Mouse (Mus musculus) ES-E14 (cell line): ENCODE data around the gene Ppp1r13b. TPM values are rescaled to one million over a fixed set of nuclear protein-coding genes. Genes with fewer than 3 reads are reported as not detected.

Experiments
- DNase-seq: peaks from one replicate; pipeline ENCODE4 v3.0.0-alpha.2; 2013; ENCODE audit warnings: low read depth, low spot score
- H3K27ac ChIP-seq: 2 replicates; pipeline ENCODE4 v1.5.1; 2012; ENCODE audit warnings: low read depth, mild to moderate bottlenecking, low read length, moderate library complexity, mixed read lengths; ENCODE audit not compliant: poor library complexity, insufficient read depth, severe bottlenecking
- H3K36me3 ChIP-seq: 2 replicates; pipeline ENCODE4 v1.6.1; 2012; ENCODE audit warnings: mild to moderate bottlenecking, low read length, moderate library complexity, mixed read lengths; ENCODE audit not compliant: control insufficient read depth, poor library complexity, insufficient read depth, severe bottlenecking
- H3K4me1 ChIP-seq, 2 experiments: fragments of 150-350 bp in 1 of 2; sonication (generic) in 1 of 2; 2 replicates each; pipeline ENCODE4 v1.6.1; 2012; ENCODE audit warnings: low read length in 2 of 2, mild to moderate bottlenecking in 1 of 2, mixed read lengths in 1 of 2; ENCODE audit not compliant: control insufficient read depth in 2 of 2, insufficient read depth in 2 of 2, poor library complexity in 1 of 2
- H3K4me3 ChIP-seq, 2 experiments: fragments of 150-350 bp in 1 of 2; sonication (generic) in 1 of 2; 2 replicates each; pipeline ENCODE4 v1.5.1; 2012; ENCODE audit warnings: low read length in 2 of 2, low read depth in 1 of 2, mild to moderate bottlenecking in 1 of 2, mixed read lengths in 1 of 2; ENCODE audit not compliant: insufficient read depth in 1 of 2, poor library complexity in 1 of 2, severe bottlenecking in 1 of 2
- H3K9ac ChIP-seq: 2 replicates; pipeline ENCODE4 v1.6.1; 2012; ENCODE audit warnings: low read depth, mild to moderate bottlenecking, low read length, mixed read lengths; ENCODE audit not compliant: poor library complexity, insufficient read depth, severe bottlenecking
- H3K9me3 ChIP-seq: fragments of 150-350 bp; sonication (generic); 2 replicates; pipeline ENCODE4 v1.6.1; 2012; ENCODE audit warnings: low read depth, mild to moderate bottlenecking, low read length; ENCODE audit not compliant: control insufficient read depth, insufficient read depth
- CHD2 ChIP-seq: IDR thresholded peaks from 2 replicates; pipeline ENCODE4 v1.6.1; 2014; ENCODE audit warnings: mild to moderate bottlenecking, low read depth, low read length, inconsistent platforms
- HCFC1 ChIP-seq: IDR thresholded peaks from 2 replicates; pipeline ENCODE4 v1.6.1; 2012; ENCODE audit warnings: low read length, inconsistent platforms, borderline replicate concordance; ENCODE audit not compliant: insufficient read depth
- MAFK ChIP-seq: IDR thresholded peaks from 2 replicates; pipeline ENCODE4 v1.6.1; 2014; ENCODE audit warnings: mild to moderate bottlenecking, low read depth, low read length, inconsistent platforms; ENCODE audit not compliant: insufficient read depth
- ZC3H11A ChIP-seq: IDR thresholded peaks from 2 replicates; pipeline ENCODE4 v1.6.1; 2012; ENCODE audit warnings: low read depth, mild to moderate bottlenecking, inconsistent platforms, low read length, borderline replicate concordance
- ZNF384 ChIP-seq: IDR thresholded peaks from 2 replicates; pipeline ENCODE4 v1.6.1; 2012; ENCODE audit warnings: low read depth, low read length, inconsistent platforms
- in situ Hi-C, 2 experiments: fragments of 600-800 bp; cut with MboI; formaldehyde crosslinking; loops; one replicate each; pipeline ENCODE4 v1.15.1; 2025; ENCODE audit warnings: low sequenced_read_pairs in 2 of 2, inconsistent platforms in 1 of 2; ENCODE audit not compliant: unreplicated experiment in 2 of 2
- total RNA-seq: library from RNA; depleted of rRNA; stranded (reverse); fragments of 300-350 nt; gene quantifications from 2 replicates; pipeline ENCODE4 v1.2.3, GENCODE M21; 2012

Gene Ppp1r13b
- total RNA-seq, 1 experiment: 4.4 TPM

- TF ChIP-seq ZNF384 (no peak), MAFK (no peak), HCFC1 (no peak), CHD2 (no peak), ZC3H11A (no peak)
- no peak for DNase-seq
- H3K36me3 ChIP-seq: no peaks in the 10 kb centered on the region
- H3K4me3 ChIP-seq: no peak overlapping the region
- in situ Hi-C loops: no loop called here
- H3K9ac ChIP-seq: no peak overlapping the region
- no peak overlapping the region for H3K27ac ChIP-seq
- no peaks in the 10 kb centered on the region for H3K9me3 ChIP-seq
- H3K4me1 ChIP-seq: no peaks in the 10 kb centered on the region
Observed at GRCm38 (mm10) chr12:111846815-111847214, 61.1 kb downstream of the Ppp1r13b start.

- in situ Hi-C loops: no loop called here
- H3K27ac ChIP-seq: no peak overlapping the region
Observed at GRCm38 (mm10) chr12:111845953-111846352, 62.0 kb downstream of the Ppp1r13b start.

GRCm38 (mm10) chr12:111843470-111843869 lies 64.4 kb downstream of the Ppp1r13b start:
- Histone ChIP-seq H3K4me3 (no peak overlapping the region), H3K9ac (no peak overlapping the region), H3K27ac (no peak overlapping the region), H3K9me3 (no peaks in the 10 kb centered on the region), H3K4me1 (no peaks in the 10 kb centered on the region), H3K36me3 (no peaks in the 10 kb centered on the region)
- in situ Hi-C loops: no loop called here
- TF ChIP-seq ZC3H11A (no peak), CHD2 (no peak), ZNF384 (no peak), HCFC1 (no peak), MAFK (no peak)
- no peak for DNase-seq

More at GRCm38 (mm10) chr12:111845953-111846352, 62.0 kb downstream of the Ppp1r13b start:
- TF ChIP-seq ZNF384 (no peak), HCFC1 (no peak), ZC3H11A (no peak), MAFK (no peak)
- H3K9ac ChIP-seq: no peak overlapping the region
- no peak overlapping the region for H3K4me3 ChIP-seq
- DNase-seq: no peak
- no peaks in the 10 kb centered on the region for H3K9me3 ChIP-seq
- no peaks in the 10 kb centered on the region for H3K4me1 ChIP-seq
- no peaks in the 10 kb centered on the region for H3K36me3 ChIP-seq

- in situ Hi-C loops: no loop called here
- H3K36me3 ChIP-seq: no peaks in the 10 kb centered on the region
- H3K9ac ChIP-seq: no peak overlapping the region
- H3K4me3 ChIP-seq: no peak overlapping the region
- H3K27ac ChIP-seq: no peak overlapping the region
- DNase-seq: no peak
- H3K9me3 ChIP-seq: no peaks in the 10 kb centered on the region
- H3K4me1 ChIP-seq: no peaks in the 10 kb centered on the region
- TF ChIP-seq ZC3H11A (no peak), MAFK (no peak), CHD2 (no peak), ZNF384 (no peak)
Observed at GRCm38 (mm10) chr12:111842565-111843433, 65.1 kb downstream of the Ppp1r13b start.
